Mouse (Mus musculus) bone marrow macrophage, adult 2 months (primary cell): Measurements from ENCODE around the gene 4930426L09Rik. TPM values are rescaled to one million over a fixed set of nuclear protein-coding genes. Genes with fewer than 3 reads are reported as not detected.
"Not testable (repeated sequence)": the region's sequence is repeated elsewhere in the genome, so short reads cannot be mapped to it uniquely, and the experiment has no call there.

Experiments used
- H3K27ac ChIP-seq: 2 replicates; pipeline ENCODE4 v1.5.1; 2012; ENCODE audit warnings: low read depth, low read length; ENCODE audit not compliant: insufficient read depth
- H3K4me1 ChIP-seq: 2 replicates; pipeline ENCODE4 v1.6.1; 2012; ENCODE audit warnings: low read length; ENCODE audit not compliant: control insufficient read depth, insufficient read depth
- H3K4me3 ChIP-seq: 2 replicates; pipeline ENCODE4 v1.5.1; 2012; ENCODE audit warnings: mild to moderate bottlenecking, low read length, moderate library complexity; ENCODE audit not compliant: insufficient read depth
- CTCF ChIP-seq: IDR thresholded peaks from 2 replicates; pipeline ENCODE4 v1.5.1; 2012; ENCODE audit warnings: low read depth, mild to moderate bottlenecking, low read length, moderate library complexity
- POLR2A ChIP-seq: IDR thresholded peaks from 2 replicates; pipeline ENCODE4 v1.6.1; 2012; ENCODE audit warnings: mild to moderate bottlenecking, low read depth, low read length, borderline replicate concordance
- polyA plus RNA-seq: library from polyadenylated mRNA; stranded (reverse); fragments of >200 nt; gene quantifications from 2 replicates; pipeline ENCODE4 v1.2.4, GENCODE M21; 2012; ENCODE audit not compliant: missing spikeins, insufficient read depth, insufficient read length

4930426L09Rik gene
- polyA plus RNA-seq, 1 experiment = 2.0 TPM

DNA sequence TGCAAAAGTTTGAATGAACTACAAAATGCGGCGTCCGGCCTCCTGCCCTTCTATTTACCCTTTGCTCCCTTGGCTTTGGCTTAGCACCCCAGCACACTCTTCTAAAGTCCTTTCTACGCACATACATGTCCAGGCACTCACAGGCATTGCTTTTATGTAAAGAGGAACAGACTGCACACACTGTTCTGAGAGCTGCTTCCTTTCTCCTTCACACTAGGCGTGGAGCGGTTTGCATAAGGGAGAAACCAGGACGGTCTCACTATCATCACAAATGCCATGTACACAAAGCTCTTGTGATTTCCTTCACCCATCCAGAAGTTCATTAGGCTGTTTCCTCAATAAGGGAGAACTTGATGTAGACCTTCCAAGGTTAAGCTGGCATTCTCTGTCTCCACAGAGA is 8.0 kb downstream of the 4930426L09Rik start:
- Histone ChIP-seq H3K4me1 (peaks cover 38% of the 10 kb centered on the region), H3K4me3 (no peak overlapping the region), H3K27ac (peak overlapping the region; percentile 97)
- TF ChIP-seq CTCF (no peak), POLR2A (no peak)

DNA sequence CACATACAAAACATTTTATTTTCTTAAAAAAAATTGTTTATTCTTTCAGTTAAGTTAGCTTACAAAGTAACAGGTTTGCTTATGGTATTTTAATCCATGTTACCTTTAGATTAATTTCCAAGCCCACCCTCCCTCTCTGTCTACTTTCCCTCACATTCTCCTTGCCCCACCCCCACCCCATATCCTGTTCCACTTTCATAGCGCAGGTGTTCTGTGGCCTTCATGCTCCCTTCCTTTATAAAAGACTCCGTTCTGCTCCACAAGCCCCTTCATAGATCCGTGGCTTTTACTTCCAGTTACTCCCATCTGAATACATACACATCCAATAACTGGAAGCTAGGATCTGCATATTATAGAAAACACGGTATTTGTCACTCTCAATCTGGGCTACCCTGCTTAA is 9.4 kb downstream of the 4930426L09Rik start:
- Histone ChIP-seq H3K4me1 (peaks cover 34% of the 10 kb centered on the region), H3K4me3 (no peak overlapping the region), H3K27ac (no peak overlapping the region)
- TF ChIP-seq POLR2A (no peak), CTCF (no peak)

DNA sequence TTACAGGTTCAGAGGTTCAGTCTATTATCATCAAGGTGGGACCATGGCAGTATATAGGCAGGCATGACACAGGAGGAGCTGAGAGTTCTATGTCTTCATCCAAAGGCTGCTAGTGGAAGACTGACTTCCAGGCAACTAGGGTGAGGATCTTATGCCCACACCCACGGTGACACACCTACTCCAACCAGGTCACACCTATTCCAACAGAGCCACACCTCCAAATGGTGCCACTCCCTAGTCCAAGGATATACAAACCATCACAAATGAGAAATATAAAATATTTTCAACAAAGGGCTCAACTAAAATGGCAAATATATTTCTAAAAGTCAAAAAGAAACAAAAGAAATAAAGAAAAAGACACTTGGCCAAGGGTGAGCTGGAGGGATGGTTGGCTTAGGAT is 12.4 kb downstream of the 4930426L09Rik start:
- not testable (repeated sequence) for H3K27ac ChIP-seq, H3K4me3 ChIP-seq
- H3K4me1 ChIP-seq = peaks cover 20% of the 10 kb centered on the region

DNA sequence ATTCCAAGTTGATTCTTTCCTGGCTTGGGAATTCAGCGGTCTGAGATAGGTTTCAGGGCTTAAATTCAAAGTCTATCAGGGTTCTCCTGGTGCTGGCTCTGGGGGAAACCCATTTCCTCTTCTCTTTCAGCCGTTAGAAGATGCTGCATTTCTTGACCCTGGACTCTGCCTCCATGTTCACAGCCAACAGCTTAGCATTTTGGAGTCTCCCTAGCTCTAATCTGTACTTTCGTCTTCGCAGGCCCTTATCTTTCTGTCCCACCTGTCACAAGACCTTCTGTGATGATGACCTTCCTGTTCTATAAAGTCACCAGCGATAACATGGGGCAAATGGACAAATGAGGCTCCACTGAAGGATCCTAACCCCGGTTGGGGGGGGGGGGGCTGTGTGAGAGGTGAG is 13.3 kb downstream of the 4930426L09Rik start:
- TF ChIP-seq POLR2A (no peak), CTCF (no peak)
- Histone ChIP-seq H3K4me3 (no peak overlapping the region), H3K27ac (no peak overlapping the region), H3K4me1 (peaks cover 11% of the 10 kb centered on the region)

DNA sequence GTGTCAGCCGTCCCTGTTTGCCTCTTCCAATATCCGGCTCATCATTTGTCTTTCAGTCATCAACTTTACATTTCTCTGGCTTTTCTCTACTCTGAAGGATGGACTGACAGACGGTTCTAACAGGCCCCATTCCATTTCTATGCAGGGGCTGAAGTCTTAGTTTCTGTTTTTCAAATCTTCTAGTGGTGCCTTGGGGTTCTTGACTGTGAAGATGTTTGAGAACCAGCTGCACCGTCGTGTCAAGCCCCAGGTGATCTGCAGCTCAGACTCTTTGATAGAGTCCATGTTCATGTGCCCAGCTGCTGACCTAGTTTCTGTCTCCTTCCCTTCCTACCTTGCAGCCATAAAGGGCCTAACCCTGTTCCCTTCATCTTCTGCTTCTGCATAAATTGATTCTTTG is 18.2 kb downstream of the 4930426L09Rik start:
- no peak overlapping the region for H3K27ac ChIP-seq
- TF ChIP-seq CTCF (no peak), POLR2A (no peak)
- no peak overlapping the region for H3K4me3 ChIP-seq

DNA sequence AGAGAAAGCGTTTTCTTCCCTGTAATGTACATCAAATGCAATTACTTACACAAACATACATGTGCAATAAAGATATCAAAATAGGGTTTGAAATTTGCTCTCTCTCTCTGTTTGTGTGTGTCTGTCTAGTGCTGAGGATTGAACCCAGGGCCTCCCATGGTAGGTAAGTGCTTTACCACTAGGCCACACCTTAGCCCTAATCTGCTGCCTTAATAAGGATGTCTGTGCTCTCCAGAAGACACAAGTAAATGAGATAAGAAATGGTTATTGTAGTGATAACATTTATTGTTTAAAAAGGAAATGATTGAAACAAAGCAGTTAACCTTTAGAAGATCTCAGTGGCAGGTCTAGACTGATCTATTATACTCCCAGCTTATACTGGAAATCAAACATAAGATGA is 18.7 kb downstream of the 4930426L09Rik start:
- Histone ChIP-seq H3K4me1 (peaks cover 3% of the 10 kb centered on the region; the same call in 1 of the 2 replicates), H3K27ac (no peak overlapping the region), H3K4me3 (no peak overlapping the region)
- TF ChIP-seq CTCF = no peak
- TF ChIP-seq POLR2A = no peak

More for the DNA sequence above, 18.2 kb downstream of the 4930426L09Rik start:
- H3K4me1 ChIP-seq = peaks cover 3% of the 10 kb centered on the region; the same call in 1 of the 2 replicates

DNA sequence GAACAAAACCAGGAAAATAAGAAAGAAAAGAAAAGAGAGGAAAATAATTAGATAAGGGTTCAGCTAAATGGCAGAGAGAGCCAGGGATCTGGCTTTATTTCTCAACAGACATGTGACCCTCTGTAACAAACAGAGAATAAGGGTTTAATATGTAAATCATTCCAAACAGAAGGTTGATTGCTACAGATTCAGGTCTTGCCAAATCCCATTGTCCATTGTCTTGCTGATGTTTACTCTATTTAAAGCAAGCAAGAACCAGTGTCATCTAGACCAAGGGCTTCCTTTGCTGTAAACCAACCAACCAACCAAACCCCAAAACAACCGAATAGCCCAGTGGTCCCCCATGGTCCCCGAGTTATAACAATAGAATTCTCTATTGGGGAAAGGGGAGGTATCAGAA is 19.9 kb downstream of the 4930426L09Rik start:
- peaks cover 3% of the 10 kb centered on the region; the same call in 1 of the 2 replicates for H3K4me1 ChIP-seq
- TF ChIP-seq POLR2A = no peak
- TF ChIP-seq CTCF = no peak
- H3K4me3 ChIP-seq = no peak overlapping the region
- no peak overlapping the region for H3K27ac ChIP-seq

DNA sequence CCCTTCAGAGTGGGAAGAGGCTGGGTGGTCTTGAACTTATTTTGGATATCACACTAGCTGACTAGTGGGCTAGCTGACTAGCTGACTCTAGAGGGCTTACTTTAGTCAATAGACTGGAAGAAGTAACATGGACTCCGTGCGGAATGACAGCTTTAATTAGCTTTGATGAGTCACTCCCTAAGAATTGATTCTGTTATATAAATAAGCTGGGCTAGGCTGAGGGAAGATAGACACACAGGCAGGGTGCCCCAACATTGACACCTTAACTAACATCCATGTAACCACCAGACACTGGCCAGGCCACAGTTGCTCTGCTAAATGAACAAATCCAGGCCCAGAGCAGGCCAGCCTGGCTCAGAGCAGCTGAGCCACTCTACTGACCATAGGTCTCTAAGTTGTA is 26.7 kb downstream of the 4930426L09Rik start:
- Histone ChIP-seq H3K4me1 (no peaks in the 10 kb centered on the region), H3K4me3 (no peak overlapping the region), H3K27ac (no peak overlapping the region)
- TF ChIP-seq CTCF = no peak
- no peak for TF ChIP-seq POLR2A

DNA sequence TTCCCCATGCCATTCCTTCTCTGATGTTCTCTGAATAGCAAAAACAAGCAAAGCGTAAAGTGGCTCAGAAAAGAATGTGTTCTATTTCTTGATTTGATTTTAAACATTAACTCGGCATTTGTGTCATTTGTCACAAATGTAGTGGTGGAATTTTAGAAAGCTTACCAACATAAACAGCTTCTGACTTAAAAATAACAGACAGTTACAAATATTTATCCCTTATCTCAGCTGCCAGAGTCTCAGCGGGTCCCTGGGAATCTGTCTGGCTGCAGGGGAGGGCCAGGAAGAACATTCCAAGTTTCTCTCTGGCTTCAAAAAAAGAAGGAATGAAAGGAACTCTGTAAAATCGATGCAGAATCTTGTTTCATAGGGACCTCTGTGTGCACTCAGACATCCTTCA is 39.3 kb downstream of the 4930426L09Rik start:
- no peak overlapping the region for H3K27ac ChIP-seq
- H3K4me1 ChIP-seq = peaks cover 10% of the 10 kb centered on the region
- H3K4me3 ChIP-seq = no peak overlapping the region
- no peak for TF ChIP-seq POLR2A
- TF ChIP-seq CTCF = no peak

DNA sequence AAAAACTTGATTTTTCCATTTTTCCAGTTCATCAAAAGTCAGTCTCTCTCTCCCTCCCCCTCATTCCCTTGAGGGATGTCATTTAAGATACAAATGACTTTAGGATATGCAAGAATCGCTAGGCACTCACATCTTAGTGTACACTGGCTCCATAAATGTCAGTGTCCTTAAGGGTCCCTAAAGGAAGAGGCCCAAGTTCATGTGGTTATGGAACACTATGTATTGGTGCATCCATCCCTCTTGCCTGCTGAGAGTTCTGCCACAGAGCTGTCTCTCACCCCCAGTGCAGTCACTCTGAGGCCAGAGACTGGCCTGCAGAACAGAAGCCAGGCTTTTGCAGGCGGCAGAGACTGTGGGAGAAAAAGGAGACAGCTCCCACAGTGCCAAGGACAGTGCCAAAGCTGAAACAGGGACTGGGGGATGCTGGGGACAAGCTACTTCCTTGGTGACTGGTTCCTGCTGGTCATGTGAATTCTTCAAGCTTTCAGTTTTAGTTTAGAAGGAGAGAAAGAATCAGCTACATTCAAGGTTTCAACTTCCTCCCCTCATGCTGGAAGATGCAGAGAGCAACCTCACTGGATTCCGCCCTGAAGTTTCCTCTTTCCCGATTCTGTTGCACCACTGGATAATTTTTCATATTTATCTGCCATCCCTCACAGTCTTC is 39.9 kb downstream of the 4930426L09Rik start:
- H3K4me3 ChIP-seq = no peak overlapping the region; the same call in 1 of the 2 replicates
- peaks cover 10% of the 10 kb centered on the region for H3K4me1 ChIP-seq
- H3K27ac ChIP-seq = peak overlapping the region; percentile 74
- no peak for TF ChIP-seq POLR2A
- TF ChIP-seq CTCF = no peak
